Mouse (Mus musculus) c-Kit-positive CD71-positive TER-119-negative erythroid progenitor cells, embryonic 14.5 days (primary cell): Measurements from ENCODE around the gene Dnah6.

Source experiments
- DNase-seq: peaks from one replicate; pipeline ENCODE4 v3.0.0-alpha.2; 2013; ENCODE audit warnings: low read depth

Dnah6 gene

DNA sequence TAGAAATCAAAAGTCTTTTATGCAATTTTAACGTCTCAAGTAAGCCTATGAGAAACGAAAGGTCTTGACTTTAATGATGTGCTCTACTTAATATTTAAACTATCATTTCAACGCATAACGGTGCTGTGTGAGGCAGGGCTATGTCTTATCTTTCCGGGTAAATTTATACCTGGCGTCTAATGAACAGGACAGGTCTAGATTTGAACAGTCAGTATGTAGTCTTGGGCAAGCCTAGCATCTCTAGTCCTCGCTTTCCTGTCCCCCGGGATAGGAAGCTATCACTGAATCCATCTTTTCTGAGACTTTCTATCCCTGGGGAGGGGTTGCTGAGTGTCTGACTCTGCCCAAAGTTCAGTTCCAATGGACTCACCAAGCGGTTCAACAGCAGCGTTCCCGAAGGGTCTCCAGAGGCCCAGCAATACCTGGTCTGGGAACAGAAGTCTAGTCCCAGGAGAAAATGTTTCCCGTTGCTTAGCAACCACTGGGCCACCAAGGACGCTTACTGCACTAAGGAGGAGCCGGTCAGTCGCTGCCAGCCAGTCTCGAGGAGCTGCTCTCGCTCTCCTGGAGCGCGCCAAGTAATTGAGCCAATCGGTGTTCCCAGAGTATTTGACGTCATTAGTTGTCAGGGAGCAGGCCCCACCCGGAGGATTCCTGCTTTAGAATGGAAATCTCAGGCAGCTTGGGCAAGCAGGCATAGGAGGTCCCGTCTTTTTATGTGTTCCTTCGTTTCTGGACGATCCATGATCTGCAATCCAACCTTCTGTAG lies at the start of gene Dnah6:
Dnah6 (minus strand) TSS at position 463 of the 769 bp plus-strand sequence.
- peak; percentile 86 for DNase-seq

DNA sequence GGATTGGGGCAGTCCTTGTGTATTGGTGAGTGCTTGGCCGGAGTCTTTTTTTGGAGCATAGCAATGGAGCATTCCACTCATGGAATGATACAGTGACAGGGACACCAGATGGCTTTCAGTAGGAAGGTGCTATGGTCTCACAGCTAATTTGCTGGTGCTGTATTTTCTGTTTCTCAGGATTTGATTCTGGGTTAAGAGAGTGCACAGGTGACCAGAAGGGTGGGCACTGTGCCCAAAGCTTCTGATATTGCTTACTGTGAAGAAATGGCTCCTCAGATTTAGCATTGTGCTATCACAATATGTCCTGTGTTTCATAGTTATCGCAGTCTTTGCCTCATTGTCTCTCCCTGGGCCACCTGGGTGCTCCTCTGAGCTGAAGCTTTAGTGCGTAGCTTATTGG lies 47.9 kb upstream of the Dnah6 start:
- DNase-seq, result no peak

- no peak for DNase-seq
Measured at GRCm38 (mm10) chr6:73267738-73268311, 46.4 kb upstream of the Dnah6 start.

GRCm38 (mm10) chr6:73264801-73265200 lies 43.4 kb upstream of the Dnah6 start:
- no peak for DNase-seq

DNA sequence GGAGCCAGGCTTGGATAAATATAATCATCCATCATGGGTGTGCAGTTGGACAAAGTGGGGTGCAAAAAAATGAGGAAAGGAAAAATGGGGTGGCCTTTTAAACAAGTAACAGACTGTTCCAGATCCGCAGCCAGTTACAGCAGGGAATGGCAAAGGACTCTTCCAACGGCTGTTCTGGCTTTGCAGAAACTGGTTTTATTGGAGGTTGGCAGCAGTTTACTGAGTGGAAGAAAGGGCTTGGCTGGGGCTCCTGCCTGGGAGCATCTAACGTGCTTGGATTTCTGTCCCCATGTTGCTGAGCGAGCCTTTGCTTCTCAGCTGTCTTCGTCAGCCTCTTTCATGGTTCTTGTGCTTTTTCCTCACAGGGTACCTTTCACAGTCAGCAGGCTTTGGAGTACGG lies 38.7 kb upstream of the Dnah6 start:
- no peak for DNase-seq

DNA sequence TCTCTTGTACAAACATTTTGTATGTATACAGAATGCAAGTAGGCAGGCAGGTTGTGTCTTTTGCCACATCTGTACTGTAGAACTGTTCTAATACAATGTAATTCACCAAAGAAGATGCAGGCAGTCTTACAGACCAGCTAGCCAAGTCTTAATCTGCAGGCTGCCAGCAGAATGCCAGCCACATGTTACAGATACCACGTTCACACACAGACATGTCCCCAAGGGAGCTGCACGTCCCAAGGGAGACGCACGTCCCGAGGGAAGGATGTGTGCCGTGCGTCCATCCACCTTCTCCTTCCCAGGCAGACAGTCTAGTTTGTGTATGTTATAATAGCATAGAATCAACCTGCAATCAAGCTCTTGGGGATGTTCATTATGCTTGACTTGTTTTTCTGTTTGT lies 35.6 kb upstream of the Dnah6 start:
- DNase-seq, result no peak

DNA sequence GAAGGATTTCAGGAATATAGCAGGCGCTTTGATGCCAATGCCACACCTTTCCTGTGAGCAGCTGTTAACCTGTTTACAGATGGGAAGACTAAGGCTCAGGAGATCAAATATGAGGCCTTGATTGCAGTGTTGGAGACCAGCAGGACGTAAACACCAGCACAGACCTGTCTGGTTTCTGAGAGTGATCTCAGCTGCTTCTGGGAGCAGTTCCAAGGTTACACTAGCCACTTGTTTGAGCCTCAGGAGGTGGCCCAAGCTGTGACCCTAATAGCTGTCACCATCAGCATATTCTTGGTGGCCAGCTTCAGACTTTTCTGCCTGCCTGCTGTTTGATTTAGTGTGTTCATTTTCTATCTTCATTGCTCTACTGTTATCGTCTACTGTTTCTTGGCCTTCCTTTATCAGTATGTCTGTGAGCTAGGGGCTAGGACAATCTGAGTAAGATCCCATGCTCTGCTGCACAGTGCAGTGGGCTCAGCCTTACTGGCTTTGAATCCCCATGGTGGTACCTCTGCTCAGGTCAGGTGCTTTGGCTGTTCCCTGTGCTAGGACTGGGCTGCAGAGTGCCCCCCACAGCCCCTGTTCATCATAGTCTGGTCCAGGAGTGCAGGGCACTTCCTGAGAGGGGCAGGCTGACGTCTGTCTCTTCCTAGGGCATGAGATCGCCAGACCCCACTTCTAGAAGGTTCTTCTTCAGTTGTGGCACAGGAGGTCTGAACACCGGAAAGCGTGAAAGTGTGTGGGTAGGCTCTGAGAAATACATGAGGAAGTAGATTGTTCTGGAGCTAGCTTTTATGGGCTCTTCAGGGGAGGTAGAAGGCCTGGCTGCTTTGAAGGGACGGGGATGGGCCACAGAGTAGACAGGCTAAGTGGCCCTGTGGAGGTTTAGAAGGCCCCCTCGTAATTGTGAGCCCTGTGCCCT lies 33.1 kb upstream of the Dnah6 start:
- no peak for DNase-seq

DNA sequence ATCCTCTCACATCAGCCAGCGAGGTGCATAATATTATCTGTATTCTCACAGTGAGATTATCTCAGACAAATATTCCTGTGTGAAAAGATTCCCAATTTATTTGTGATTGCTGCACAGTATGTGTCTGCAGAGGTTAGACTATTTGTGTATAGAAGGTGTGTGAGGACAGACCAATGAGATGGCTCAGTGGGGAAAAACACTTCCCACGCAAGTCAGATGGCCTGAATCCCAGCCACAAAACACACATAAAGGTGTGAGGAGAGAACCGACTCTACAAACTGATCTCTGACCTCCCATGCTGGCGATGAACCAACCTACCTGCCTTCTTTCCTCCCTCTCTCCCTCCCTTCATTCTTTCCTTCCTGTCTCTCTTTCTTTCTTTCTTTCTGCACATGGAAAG lies 32.1 kb upstream of the Dnah6 start:
- DNase-seq, result no peak

GRCm38 (mm10) chr6:73253006-73253405 lies 31.6 kb upstream of the Dnah6 start:
- DNase-seq, result no peak

GRCm38 (mm10) chr6:73252396-73252795 lies 30.9 kb upstream of the Dnah6 start:
- no peak for DNase-seq

DNA sequence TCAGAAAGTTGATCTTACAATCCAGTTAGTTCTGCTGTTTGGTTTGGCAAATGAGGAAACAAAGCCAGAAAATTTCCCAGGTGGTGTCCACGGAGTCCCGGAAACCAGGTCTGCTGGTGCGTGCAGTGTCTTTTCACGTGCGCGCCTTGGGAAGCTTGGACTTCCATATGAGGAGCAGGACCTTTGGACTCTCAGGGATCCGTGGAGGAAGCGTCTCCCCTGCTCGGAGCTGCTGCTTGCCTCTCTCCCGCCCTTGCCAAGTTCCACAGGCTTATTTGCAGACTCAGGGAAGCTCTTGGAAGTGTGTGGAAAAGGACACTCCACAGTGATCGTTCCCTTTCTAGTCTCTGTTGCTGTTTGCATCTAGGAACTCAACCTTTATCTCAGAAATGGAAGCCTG lies 29.9 kb upstream of the Dnah6 start:
- DNase-seq, result no peak

DNA sequence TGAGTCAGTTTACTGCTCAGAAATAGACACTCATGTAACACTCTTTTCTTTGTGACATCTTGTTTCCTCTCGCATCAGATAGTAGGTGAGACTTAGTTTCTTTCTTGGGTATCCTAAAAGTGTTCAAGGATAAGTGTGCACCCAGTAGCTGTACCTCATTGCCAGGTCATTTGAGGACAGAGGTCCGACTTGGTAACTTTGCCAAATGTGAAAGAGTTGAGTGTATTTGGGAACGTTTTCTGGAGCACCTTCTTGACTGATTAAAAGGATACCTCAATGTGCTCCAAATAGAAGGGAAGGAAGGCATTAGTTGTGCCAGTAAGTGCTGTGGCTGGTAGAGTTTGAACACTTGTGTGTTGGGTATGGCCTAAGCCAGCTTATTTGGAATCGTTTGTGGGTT lies 28.4 kb upstream of the Dnah6 start:
- DNase-seq, result no peak

DNA sequence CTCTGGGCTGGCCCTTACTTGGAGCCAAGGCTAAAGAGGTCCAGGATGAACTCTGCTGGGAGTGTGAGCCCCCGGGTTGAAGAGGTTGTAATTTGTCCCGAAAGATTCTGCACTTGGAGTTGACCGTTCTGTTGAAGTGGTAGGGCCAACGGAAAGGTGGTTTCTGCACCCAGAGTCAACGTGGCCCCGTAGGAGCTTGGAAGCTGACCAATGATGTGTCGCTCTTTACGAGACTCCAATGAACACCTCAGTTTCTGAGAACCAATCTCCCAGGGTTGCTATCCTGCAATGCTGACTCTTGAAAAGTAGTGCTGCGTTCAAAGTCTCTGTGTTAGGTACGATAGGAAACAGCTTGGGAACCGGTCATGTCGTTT lies 27.6 kb upstream of the Dnah6 start:
- DNase-seq, result peak; percentile 40

GRCm38 (mm10) chr6:73248237-73249048 lies 27.0 kb upstream of the Dnah6 start, which contains the start of gene Suclg1:
Gene Suclg1 (plus strand): TSS chr6:73248382.
- DNase-seq, result peak; percentile 81

DNA sequence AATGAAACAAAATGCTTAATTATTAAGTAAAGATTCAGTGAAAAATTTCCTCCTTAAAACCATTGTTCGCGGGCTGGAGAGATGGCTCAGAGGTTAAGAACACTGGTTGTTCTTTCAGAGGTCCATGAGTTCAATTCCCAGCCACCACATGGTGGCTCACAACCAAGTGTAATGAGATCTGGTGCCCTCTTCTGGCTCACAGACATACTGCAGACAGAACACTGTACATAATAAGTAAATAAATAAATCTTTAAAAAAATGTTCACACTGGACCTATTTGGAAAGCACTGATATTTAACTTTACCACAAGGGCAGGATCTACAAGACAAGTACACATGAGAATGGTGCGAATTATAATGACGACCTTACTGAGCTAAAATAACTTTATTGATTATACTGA lies 26.0 kb upstream of the Dnah6 start:
- peak; percentile 58 for DNase-seq

DNA sequence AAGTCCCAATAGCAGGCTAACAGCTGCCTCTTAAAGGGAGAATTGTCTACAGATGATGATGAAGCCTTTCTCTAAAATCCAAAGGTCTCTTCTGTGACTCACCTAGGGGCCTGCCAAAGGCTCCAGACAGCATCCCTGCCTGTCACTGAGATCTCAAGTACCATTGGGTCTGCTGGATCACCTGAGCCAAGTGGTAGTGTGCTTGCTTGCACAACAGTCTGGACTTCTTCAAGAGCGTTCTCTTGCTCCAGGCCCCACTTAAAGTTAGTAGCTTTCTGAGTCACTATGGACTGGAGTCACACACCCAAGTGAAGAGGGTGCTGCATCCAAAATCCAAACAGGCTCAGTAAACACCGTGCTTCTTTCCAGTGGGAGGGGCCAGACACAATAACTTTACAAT lies 25.4 kb upstream of the Dnah6 start:
- no peak for DNase-seq

- no peak for DNase-seq
Measured at GRCm38 (mm10) chr6:73235650-73236049, 14.2 kb upstream of the Dnah6 start.

DNA sequence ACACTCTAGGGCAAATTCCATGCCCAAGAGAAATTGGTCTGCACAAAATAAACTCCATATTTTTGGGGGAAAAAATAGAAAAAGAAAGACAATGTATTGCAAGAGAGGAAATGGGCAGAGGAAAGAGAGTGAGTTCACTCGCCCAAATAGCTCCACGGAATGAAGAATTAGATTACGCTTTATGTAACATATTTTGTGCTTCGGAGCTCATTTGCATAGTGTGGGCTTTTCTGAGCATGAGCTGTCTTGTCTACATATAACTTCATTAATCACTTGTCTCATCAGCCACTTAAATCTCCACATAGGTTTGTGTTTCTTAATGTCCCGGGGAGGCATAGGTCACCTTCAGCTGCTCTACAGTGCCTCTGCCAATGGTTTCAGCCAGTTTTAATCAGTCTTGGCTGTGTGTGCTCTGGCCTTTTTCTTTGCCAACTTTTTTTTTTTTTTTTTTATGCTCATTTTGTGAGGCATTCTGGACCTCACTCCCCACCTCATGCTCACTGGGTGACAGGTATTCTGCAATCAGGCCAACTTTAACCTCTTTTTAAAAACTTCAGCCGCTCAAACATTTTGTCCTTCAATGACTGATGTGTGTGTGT lies 12.9 kb upstream of the Dnah6 start:
- no peak for DNase-seq

DNA sequence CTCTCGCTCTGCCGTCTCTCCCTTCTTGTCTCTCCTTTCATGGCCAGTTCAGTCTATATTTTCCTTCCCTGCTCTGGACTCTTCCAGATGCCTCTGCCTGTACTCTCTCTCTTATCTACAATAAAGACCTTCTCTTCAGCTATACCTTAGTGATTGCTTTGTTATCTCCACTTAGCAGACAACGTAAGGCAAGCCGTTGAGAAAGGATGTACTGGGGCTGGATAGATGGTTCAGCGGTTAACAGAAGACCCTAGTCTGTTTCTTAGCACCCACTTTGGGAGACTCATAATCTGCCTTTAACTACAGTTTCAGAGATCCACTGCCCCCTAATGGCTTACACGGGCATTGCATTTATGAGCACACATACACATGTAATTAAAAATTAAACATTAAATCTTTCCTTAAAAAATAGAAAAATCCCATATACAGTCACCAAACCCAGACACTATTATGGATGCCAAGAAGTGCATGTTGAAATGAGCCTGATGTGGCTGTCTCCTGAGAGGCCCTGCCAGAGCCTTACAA lies 11.8 kb upstream of the Dnah6 start:
- no peak for DNase-seq

DNA sequence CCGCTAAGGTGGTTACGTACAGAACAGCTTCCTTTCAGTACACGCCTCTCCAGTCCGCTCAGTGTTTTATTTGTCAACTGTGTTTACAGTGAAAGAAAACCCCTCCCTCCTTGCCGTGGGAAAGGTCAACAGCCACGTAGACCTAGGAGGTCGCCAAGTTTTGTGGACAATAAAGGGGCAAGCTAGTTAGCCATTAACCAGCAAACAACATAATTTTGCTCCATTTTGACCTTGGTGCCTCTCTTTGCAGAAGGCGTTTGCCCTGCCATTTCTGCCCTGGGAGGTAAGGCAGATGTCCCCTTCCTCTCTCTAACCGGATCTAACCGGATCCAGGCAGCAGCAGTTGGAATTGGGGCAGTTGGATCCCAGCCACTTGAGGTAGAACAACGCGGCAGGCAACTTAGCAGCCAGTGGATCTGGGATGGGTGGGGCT lies 10.7 kb upstream of the Dnah6 start:
- no peak for DNase-seq

GRCm38 (mm10) chr6:73228881-73229280 lies 7.4 kb upstream of the Dnah6 start:
- no peak for DNase-seq
